Mouse (Mus musculus): ENCODE results near the gene Rasgrp3.
"Not testable (repeated sequence)": the region's sequence is repeated elsewhere in the genome, so short reads cannot be mapped to it uniquely, and the experiment has no call there.

Rasgrp3 gene

DNA sequence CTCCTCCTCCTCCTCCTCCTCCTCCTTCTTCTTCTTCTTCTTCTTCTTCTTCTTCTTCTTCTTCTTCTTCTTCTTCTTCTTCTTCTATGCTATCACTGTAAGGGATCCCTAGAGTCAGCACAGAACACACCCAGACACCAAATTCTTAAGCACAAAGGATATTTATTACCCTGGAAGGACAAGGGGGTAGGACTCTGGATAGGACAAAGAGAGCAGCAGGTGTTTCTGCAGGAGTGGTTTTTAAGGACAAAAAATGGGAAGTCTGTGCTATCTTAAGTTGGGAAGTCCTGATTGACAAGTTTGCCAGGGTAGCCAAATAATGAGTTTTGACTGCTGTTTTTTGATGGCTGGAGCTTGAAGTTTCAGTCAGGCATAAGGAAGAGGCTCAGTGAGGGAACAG, 17.9 kb downstream of the Rasgrp3 start:
- CTCF ChIA-PET: no interaction called here
- POLR2A ChIA-PET: interaction anchor here in 1 of 4 experiments (1.4 kb wide), 1 partner anchor 31 kb away, joined by 4 read pairs; no protein-coding TSS in a partner anchor

DNA sequence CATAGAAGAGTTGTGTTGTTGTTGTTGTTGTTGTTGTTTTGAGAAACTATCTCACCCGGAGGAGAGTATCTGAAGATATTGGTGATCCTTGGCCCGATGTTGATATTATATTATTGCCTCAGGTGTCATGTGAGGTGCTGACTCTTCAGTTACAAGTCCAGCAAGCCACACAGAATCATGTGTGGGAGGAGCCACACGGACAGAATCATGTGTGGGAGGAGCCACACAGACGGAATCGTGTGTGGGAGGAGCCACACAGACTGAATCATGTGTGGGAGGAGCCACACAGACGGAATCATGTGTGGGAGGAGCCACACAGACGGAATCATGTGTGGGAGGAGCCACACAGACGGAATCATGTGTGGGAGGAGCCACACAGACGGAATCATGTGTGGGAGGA, 20.4 kb downstream of the Rasgrp3 start:
- CTCF ChIA-PET: not testable (repeated sequence)

DNA sequence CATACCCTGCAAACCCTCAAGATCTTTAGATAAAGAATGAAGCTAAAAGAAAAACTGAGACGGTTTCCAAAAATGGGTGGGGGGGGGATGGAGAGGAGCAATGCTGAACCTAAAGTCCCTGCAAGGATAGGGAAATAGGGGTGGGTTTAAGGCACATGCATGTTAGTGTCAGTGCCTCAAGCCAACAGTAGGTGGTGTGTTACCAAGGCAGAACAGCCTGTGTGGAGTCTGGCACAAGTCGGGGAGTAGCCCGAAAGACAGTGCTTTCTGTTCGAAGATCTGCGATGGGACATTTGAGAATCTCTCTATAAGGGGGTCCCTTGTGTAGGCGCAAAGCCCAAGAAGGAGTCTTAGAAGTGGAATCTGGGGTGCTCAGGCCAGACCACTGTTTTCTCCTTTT, 24.9 kb downstream of the Rasgrp3 start:
- CTCF ChIA-PET: interaction anchor here in 3 of 4 experiments (0.6 to 0.7 kb wide), 4 partner anchors 280 to 779 kb away, joined by 3 to 8 read pairs (median 6); no protein-coding TSS in a partner anchor
- POLR2A ChIA-PET: no interaction called here

More for the DNA sequence above, 20.4 kb downstream of the Rasgrp3 start:
- POLR2A ChIA-PET: not testable (repeated sequence)

DNA sequence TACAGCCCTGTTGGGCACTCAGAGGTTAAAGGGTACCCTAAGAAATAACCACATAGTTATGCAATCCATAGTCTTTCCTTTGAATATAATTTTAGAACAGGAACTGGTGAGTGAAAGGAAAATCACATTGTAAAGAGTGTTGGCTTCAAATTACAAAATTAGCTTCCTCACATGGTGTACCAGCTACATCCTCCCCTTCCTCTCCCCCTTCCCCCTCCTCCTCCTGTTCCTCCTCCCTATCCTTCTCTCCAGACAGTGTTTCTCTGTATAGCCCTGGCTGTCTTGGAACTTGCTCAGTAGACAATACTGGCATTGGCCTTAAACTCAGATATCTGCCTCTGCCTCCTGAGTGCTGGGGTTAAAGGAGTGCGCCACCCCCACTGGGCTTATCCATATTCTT, 26.1 kb downstream of the Rasgrp3 start:
- ChIA-PET CTCF (no interaction called here), POLR2A (no interaction called here)

DNA sequence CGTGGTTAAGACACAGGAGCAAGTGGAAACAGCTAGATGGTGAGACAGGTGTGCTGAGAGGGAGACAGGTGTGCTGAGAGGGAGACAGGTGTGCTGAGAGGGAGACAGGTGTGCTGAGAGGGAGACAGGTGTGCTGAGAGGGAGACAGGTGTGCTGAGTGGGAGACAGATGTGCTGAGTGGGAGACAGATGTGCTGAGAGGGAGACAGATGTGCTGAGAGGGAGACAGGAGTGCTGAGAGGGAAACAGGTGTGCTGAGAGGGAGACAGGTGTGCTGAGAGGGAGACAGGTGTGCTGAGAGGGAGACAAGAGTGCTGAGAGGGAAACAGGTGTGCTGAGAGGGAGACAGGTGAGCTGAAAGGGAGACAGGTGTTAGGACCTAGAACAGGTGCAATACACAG, 27.5 kb downstream of the Rasgrp3 start:
- POLR2A ChIA-PET, CTCF ChIA-PET: not testable (repeated sequence)

DNA sequence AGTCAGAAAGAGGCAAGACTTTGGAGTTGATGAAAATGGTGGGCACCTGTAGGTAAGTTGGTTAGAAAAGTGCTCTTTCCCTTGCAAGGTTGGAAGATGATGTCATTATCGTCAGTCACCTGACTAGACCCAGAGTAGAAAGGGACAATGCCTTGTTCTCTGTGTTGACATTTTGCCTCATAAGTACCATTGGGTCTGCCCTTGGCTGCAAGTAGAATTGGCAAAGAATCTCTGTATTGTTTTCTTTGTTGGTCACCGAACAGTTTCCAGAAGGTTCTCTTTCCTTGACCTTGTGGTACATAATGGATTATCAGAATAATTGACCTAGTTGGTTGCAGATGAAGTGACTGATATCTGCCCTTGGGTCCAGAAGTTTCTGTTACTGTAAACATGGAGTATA, 27.9 kb downstream of the Rasgrp3 start:
- CTCF ChIA-PET: no interaction called here
- POLR2A ChIA-PET: no interaction called here

DNA sequence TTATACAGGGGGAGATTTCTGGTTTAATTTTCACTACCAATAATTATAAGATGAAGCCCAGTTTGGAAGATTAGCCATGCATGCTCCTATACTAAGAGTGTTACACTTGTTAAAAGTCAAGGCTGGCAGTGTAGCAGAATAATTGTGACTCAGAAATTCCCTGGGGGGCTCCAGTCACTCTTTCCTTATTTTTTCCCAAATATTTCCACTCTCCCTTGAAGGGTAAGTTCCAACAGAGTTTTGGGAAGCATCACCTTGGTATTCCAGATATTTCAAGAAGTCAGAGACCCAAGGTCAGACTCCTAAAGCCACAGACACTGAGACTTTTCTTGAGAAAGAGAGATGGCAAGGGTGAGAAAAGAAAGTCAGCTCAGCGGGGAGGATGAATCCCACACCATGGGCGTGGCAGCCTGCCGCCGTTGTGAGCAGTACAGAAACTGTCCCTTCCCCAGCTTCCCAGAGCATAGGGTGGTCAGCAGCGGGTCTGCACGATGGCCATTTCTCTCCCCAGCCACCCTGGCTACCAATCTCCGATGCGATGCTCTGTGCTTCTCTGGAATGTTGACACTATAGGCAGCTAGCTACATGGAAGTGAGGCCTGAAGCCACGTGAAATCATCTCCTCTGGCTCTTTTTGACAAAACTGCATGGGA, 28.8 kb downstream of the Rasgrp3 start:
- ChIA-PET POLR2A (interaction anchor here in 2 of 4 experiments (0.8 to 1.0 kb wide), 2 partner anchors 23 to 449 kb away, joined by 3 to 4 read pairs; no protein-coding TSS in a partner anchor), CTCF (interaction anchor here in 1 of 4 experiments (1.6 kb wide), 1 partner anchor 92 kb away, joined by 4 read pairs; no protein-coding TSS in a partner anchor)

DNA sequence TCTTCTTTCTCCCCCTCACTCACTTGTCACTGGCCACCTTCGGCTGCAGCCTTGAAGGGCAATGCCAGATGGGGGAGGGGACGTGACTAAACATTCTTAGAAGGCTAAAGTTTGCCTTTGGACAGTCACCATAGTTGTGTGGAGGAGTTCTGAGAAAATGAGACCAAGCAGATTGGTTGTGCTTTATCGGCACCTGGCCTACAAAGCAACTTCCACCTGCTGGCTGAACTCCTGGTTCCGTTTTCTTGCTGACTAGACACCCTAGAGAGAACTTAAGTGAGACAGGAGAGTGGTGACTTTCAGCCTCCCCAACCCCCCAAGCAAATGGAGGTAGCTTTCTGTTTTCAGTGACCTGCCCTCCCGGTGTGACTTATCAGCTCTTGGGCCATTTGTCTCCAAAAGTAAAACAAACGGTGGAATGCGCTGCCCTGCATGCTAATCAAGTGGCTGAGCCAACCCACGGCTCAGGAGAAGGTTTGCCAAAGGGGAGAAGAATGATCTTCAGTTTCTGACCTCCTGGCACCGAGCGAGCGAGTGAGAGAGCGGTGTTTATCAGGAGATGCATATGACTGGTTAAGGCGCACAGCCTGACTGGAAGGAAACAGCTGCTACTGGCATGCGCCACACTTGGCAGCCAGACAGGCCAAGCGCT, 29.4 kb downstream of the Rasgrp3 start:
- POLR2A ChIA-PET: interaction anchor here in 2 of 4 experiments (0.6 to 1.0 kb wide), 3 partner anchors 22 to 937 kb away, joined by 3 to 4 read pairs (median 3); partner anchors contain the start of gene Birc6 (in 1 of the 2)
- CTCF ChIA-PET: interaction anchor here in 1 of 4 experiments (1.6 kb wide), 1 partner anchor 92 kb away, joined by 4 read pairs; no protein-coding TSS in a partner anchor

DNA sequence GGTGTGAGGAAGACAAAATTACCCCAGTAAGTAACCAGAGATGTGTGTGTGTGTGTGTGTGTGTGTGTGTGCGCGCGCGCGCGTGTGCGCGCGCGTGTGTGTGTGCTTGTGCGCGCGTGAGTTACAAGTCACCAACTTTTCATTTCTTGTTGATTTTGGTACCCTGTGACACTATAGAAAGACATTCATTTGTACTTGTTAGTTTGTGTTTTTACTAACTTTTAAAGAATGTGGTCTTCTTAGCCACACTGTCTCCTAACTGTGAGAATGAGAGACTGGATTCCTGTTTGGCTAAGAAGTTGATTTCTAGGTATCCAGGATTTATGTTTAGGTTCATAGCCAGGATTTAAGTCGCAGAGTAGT, 29.9 kb downstream of the Rasgrp3 start:
- CTCF ChIA-PET: interaction anchor here in 1 of 4 experiments (1.6 kb wide), 1 partner anchor 93 kb away, joined by 4 read pairs; no protein-coding TSS in a partner anchor

DNA sequence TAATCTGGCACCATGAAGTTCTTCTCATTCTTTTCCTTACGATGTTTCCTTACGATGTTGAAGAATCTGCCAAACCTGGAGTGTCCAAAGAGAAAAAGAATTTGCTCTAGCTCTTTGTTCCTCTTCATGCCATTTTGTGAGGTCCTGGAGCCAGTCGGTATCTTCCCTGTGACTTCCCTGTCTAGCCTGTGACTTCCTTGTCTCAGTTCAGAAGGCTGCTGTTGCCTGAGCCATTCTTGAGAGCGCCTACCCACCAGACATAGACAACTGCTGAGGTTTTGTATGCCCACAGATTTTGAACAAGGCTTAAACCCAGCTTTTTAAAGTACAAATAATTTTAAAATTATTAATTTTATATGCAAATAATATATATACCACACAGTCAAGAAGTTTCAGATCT, 31.3 kb downstream of the Rasgrp3 start:
- POLR2A ChIA-PET: no interaction called here
- CTCF ChIA-PET: no interaction called here

More for the DNA sequence above, 29.9 kb downstream of the Rasgrp3 start:
- POLR2A ChIA-PET: interaction anchor here in 2 of 4 experiments (0.6 to 1.0 kb wide), 3 partner anchors 22 to 937 kb away, joined by 3 to 4 read pairs (median 3); partner anchors contain the start of gene Birc6 (in 1 of the 2)

DNA sequence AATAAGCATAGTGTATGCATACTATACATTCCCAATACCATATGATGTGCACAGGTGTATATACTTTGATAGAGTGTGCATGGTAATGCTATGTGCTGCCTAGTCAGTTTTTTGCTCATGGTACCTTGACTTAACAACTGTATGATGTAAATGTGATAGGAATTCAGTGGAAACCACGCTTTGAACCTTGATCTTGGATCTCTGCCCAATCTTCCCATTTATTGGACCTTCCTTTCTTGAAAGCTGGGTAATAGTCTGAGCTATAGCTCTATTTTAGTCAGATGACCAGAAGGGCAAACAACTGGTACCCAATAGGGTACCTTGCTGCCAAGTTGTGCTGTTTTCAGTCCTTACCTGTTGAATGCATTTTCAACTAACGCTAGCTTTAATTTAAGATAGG, 31.8 kb downstream of the Rasgrp3 start:
- ChIA-PET POLR2A (no interaction called here), CTCF (no interaction called here)

DNA sequence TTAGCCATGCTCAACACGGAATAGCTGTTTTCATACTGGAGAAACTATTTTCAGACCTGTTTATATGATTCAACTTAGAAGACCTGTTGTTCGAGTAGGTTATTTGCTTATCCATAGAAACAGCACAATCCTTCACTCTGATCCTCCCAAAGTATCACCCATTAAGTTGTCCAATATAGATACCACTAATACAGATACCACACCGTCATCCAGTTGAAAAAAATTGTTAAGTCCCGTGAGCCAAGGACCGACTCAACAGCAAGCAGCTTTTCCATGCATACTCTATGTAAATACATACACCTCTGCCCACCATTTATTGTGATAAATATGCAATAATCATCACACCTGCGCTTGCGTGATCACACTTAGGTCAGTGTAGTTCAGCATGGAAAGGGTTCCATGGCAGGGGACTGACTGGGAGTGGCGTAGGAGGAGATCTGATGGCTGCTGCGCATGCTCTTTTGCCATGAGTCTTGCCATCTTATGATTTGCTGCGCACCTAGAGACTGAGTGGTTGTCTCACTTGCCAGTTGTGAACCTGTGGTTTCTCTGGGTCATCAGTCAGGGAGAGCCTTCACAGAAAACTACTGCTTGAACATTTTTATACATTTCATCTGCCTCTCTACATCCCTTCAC, 32.9 kb downstream of the Rasgrp3 start:
- CTCF ChIA-PET: no interaction called here

DNA sequence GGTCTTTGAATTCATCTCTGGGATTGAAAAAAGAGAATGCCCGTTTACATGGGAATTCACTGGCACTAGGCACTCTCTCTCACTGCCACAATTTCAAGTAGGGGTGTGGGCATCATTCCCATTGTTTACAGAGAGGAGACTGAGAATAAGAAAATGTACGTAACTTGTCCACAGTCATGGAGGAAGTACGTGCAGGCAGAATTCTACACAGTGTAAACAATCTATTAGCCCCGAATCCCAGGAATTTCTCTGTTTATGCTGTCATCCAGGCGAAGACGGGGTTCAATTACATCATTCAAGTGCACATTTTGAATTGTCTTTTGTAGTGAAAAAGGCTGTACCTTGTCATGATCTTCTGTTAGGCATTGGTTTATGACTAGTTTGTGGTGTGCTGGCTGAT, 34.6 kb downstream of the Rasgrp3 start:
- POLR2A ChIA-PET: no interaction called here

More for the DNA sequence above, 32.9 kb downstream of the Rasgrp3 start:
- POLR2A ChIA-PET: no interaction called here

DNA sequence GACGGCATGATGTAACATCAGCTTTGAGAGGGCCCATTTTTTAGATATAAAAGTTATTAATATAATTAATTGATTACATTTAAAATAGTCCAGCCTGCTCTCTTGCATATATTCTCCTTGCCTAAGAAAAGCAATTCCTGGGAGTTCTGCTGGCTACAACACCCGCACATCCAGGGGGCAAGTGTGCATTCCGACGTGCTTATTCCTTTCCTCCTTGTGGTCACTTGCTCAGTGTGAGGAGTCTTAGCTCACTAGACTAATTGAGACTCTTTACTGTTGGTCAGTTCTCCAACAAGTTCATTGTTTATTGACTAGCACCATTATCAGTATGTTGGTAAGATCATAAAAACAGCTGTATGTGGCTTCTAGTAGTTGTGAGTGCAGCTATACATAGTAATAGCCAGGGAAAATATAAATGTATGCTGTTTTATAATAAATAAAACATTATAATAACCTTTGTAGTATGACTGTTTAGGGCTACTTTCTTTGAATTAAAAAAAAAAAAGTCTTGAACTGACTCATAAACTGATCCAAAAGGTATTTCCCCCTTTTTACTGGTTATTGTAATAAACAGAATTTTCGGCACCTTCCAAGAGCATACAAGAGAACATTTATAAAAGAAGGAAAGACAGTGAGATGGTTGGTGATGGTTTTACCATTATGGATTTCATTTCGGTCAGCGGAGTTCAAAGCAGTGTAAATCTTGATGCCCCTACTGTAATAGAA, 35.4 kb downstream of the Rasgrp3 start:
- ChIA-PET POLR2A (no interaction called here), CTCF (no interaction called here)

More for the DNA sequence above, 34.6 kb downstream of the Rasgrp3 start:
- CTCF ChIA-PET: no interaction called here

DNA sequence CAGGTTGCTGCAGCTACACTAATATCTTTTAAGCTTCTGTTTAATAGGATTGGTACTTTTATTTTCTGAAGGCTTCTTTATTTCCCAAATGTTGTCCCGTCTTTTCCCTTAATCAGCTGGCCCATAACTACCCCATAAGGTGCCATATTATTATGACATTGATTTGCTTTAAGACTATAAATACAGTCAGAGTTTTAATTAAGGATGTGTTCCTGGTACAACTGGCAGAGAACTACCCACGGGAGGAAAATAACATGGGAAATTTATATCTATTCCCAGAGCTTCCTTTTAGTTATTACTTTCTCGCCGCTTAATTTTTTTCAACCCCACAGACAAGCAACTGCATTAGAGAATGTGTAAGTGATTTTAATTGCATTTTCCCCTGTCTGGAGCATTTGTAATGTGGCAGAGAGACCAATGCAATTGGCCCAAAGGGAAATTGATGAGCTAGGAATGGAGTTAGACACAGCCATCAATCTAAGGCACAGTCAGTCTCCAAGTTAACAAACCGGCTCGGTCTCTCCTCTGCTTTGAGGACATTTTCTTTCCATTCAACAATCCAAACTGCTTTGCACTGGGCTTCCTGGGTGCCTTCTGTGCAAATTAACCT, 36.1 kb downstream of the Rasgrp3 start:
- CTCF ChIA-PET: no interaction called here
- POLR2A ChIA-PET: no interaction called here

DNA sequence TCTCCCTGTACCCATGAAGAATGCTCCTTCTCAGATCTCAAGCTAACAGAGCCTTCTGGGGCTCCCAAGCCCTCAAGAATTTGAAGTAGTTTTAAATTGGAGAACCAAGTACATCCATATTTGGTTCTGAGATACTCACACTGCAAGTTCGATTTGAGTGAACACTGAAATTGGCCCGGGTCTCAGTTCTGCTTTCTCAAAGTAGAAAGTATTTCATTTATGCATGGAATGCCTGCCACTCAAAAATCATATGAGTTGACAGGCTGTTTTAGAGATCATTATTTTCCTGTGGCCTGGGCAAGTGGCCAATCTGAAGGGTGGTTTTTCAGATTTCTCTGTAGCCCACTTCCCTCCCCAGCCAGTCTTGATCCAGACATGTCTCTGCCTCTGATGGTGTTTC, 36.7 kb downstream of the Rasgrp3 start:
- POLR2A ChIA-PET: no interaction called here
- CTCF ChIA-PET: no interaction called here

DNA sequence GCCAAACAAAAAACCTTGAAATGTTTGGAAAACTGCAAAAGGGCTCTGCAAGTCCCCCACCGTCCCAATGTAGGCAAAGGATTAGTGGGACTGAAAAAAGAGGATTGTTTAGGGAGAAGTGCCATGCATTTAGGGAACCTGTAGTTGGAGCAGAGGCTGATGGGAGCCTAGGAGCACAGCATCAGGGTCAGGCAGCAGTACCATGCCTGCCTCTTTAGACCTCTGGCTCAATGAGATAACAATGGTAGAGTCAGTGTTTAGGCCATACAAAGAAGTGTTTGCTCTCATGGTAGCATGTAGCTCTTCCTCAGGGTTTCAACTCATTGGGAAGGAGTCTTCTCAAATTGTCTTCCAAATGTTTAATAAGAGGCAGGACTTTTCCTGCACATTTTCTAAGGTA, 40.3 kb downstream of the Rasgrp3 start:
- CTCF ChIA-PET: no interaction called here
- POLR2A ChIA-PET: no interaction called here

DNA sequence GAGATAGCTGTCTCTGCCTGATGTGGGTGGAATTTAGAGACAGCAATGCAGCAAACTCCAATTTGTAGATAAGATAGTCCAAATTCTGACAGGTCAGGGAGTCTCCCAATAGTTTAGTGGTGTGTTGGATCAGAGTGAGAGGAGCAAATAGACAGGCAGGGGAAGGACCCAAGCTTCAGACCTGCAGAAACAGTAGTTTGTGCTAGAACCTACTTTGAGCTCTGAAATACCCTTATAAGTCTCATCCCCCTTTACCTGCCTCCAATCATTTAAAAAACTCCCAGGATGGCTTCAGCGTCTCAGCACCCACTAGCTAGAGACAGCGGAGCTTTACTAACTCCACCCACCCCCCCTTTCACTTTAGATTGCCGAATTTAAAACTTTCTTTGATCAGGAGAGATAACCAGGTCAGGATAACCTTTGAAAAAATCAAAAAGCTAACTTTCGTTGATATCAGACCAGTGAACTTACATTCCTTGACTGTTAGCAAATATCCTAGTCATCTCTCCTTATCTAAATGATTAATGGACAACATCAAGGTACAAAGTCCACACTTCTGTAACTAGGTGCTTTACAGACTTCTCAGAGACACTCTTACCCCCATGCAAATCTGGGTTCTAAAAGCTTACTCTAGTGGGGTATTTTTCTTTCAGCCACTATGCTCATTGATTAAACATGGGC, 41.2 kb downstream of the Rasgrp3 start:
- CTCF ChIA-PET: interaction anchor here in 1 of 4 experiments (0.6 kb wide), 1 partner anchor 742 kb away, joined by 4 read pairs; no protein-coding TSS in a partner anchor
- POLR2A ChIA-PET: no interaction called here

DNA sequence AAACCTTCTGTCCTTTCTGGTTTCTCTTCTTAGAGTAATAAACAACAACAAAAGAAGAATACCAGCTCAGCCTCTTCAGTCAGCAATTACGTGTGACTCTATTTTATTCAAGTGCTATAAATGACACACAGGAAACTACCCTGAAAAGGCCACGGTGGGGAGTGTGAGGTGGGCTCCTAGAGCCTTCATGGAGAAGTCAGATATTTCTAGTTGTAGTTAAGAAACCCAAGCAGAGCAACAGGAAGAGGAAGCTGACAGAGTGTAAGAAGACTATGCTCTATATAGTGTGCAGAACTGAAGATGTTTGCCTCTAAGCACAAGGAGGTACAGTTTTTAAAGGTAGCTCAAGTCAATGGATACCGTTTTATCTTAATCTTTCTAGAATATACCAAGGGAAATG, 42.0 kb downstream of the Rasgrp3 start:
- ChIA-PET CTCF (no interaction called here), POLR2A (interaction anchor here in 1 of 4 experiments (0.7 kb wide), 1 partner anchor 1428 kb away, joined by 3 read pairs; no protein-coding TSS in a partner anchor)

All from embryonic stem cell, embryonic (primary cell).